Mouse (Mus musculus): Measurements from ENCODE around the gene Nod1. TPM values are rescaled to one million over a fixed set of nuclear protein-coding genes. Genes with fewer than 3 reads are reported as not detected.

Gene Nod1
- polyA plus RNA-seq, 1 experiment from 2014 or later = 3.3 TPM

GRCm38 (mm10) chr6:54883424-54883823 lies 89.0 kb downstream of the Nod1 start:
- H3K27me3 ChIP-seq (ENCODE audit: insufficient read depth, low read length) = no peaks in the 10 kb centered on the region

GRCm38 (mm10) chr6:54880086-54880485 lies 92.3 kb downstream of the Nod1 start:
- no peak overlapping the region for H3K27ac ChIP-seq (ENCODE audit: low read depth)
- WGBS (ENCODE audit: insufficient replicate concordance) = 90% methylated on average over 4 of the region's 4 CpGs
- no peaks in the 10 kb centered on the region for H3K4me1 ChIP-seq (ENCODE audit: insufficient read depth)
- DNase-seq = no peak
- H3K9ac ChIP-seq (replicated peaks) = no peak overlapping the region
- no peak overlapping the region for H3K4me3 ChIP-seq (ENCODE audit: low read depth, low read length)
- H3K4me2 ChIP-seq (ENCODE audit: low read depth, low read length) = no peak overlapping the region
- no peak for TF ChIP-seq EP300 (IDR thresholded peaks at IDR 0.05; ENCODE audit: low read depth)
- TF ChIP-seq CTCF (IDR thresholded peaks at IDR 0.05; ENCODE audit: low read depth) = no peak
- no peak for ATAC-seq
- no peaks in the 10 kb centered on the region; the same call in 1 of the 2 replicates for H3K36me3 ChIP-seq (replicated peaks; ENCODE audit: insufficient read depth, low read length)
- no peaks in the 10 kb centered on the region for H3K27me3 ChIP-seq (ENCODE audit: insufficient read depth, low read length)
- H3K9me3 ChIP-seq (ENCODE audit: low read length) = no peaks in the 10 kb centered on the region

More at GRCm38 (mm10) chr6:54883424-54883823, 89.0 kb downstream of the Nod1 start:
- H3K4me2 ChIP-seq (ENCODE audit: low read depth, low read length) = no peak overlapping the region
- no peak overlapping the region for H3K9ac ChIP-seq (replicated peaks)
- no peaks in the 10 kb centered on the region for H3K9me3 ChIP-seq (ENCODE audit: low read length)
- TF ChIP-seq EP300 (IDR thresholded peaks at IDR 0.05; ENCODE audit: low read depth) (no peak), CTCF (IDR thresholded peaks at IDR 0.05; ENCODE audit: low read depth) (no peak)
- no peaks in the 10 kb centered on the region for H3K4me1 ChIP-seq (ENCODE audit: insufficient read depth)
- H3K27ac ChIP-seq (ENCODE audit: low read depth) = no peak overlapping the region
- H3K36me3 ChIP-seq (replicated peaks; ENCODE audit: insufficient read depth, low read length) = peaks cover 1% of the 10 kb centered on the region
- ATAC-seq (0 out of 2 replicates have a peak, but pooled peaks have one; percentile 35), DNase-seq (no peak)
- H3K4me3 ChIP-seq (ENCODE audit: low read depth, low read length) = no peak overlapping the region
- 61% methylated on average over 2 of the region's 2 CpGs for WGBS (ENCODE audit: insufficient replicate concordance)

GRCm38 (mm10) chr6:54878546-54878945 lies 93.9 kb downstream of the Nod1 start:
- Histone ChIP-seq H3K4me1 (ENCODE audit: insufficient read depth) (no peaks in the 10 kb centered on the region), H3K27me3 (ENCODE audit: insufficient read depth, low read length) (no peaks in the 10 kb centered on the region), H3K4me2 (ENCODE audit: low read depth, low read length) (no peak overlapping the region), H3K27ac (ENCODE audit: low read depth) (no peak overlapping the region), H3K9me3 (ENCODE audit: low read length) (no peaks in the 10 kb centered on the region), H3K4me3 (ENCODE audit: low read depth, low read length) (no peak overlapping the region), H3K36me3 (replicated peaks; ENCODE audit: insufficient read depth, low read length) (no peaks in the 10 kb centered on the region; the same call in 1 of the 2 replicates), H3K9ac (replicated peaks) (no peak overlapping the region)
- DNase-seq (no peak), ATAC-seq (no peak)
- TF ChIP-seq CTCF (IDR thresholded peaks at IDR 0.05; ENCODE audit: low read depth) (no peak), EP300 (IDR thresholded peaks at IDR 0.05; ENCODE audit: low read depth) (no peak)

- H3K9me3 ChIP-seq (ENCODE audit: low read length) = no peaks in the 10 kb centered on the region
- no peaks in the 10 kb centered on the region for H3K27me3 ChIP-seq (ENCODE audit: insufficient read depth, low read length)
- H3K4me2 ChIP-seq (ENCODE audit: low read depth, low read length) = no peak overlapping the region
- no peak overlapping the region for H3K9ac ChIP-seq (replicated peaks)
- no peak overlapping the region for H3K27ac ChIP-seq (ENCODE audit: low read depth)
- H3K4me1 ChIP-seq (ENCODE audit: insufficient read depth) = no peaks in the 10 kb centered on the region
- H3K36me3 ChIP-seq (replicated peaks; ENCODE audit: insufficient read depth, low read length) = peaks cover 2% of the 10 kb centered on the region; the same call in 1 of the 2 replicates
- no peak overlapping the region for H3K4me3 ChIP-seq (ENCODE audit: low read depth, low read length)
- DNase-seq = no peak
- no peak for ATAC-seq
- TF ChIP-seq EP300 (IDR thresholded peaks at IDR 0.05; ENCODE audit: low read depth) (no peak), CTCF (IDR thresholded peaks at IDR 0.05; ENCODE audit: low read depth) (no peak)
- WGBS (ENCODE audit: insufficient replicate concordance) = 64% methylated on average over 3 of the region's 3 CpGs
Observed at GRCm38 (mm10) chr6:54877651-54878050, 94.8 kb downstream of the Nod1 start.

GRCm38 (mm10) chr6:54876782-54877181 lies 95.6 kb downstream of the Nod1 start:
- Histone ChIP-seq H3K9ac (replicated peaks) (no peak overlapping the region), H3K27me3 (ENCODE audit: insufficient read depth, low read length) (no peaks in the 10 kb centered on the region), H3K4me1 (ENCODE audit: insufficient read depth) (no peaks in the 10 kb centered on the region), H3K4me2 (ENCODE audit: low read depth, low read length) (no peak overlapping the region), H3K27ac (ENCODE audit: low read depth) (no peak overlapping the region), H3K9me3 (ENCODE audit: low read length) (no peaks in the 10 kb centered on the region), H3K4me3 (ENCODE audit: low read depth, low read length) (no peak overlapping the region), H3K36me3 (replicated peaks; ENCODE audit: insufficient read depth, low read length) (peaks cover 4% of the 10 kb centered on the region; the same call in 1 of the 2 replicates)
- DNase-seq = no peak
- WGBS (ENCODE audit: insufficient replicate concordance) = 38% methylated on average over 5 of the region's 5 CpGs
- TF ChIP-seq EP300 (IDR thresholded peaks at IDR 0.05; ENCODE audit: low read depth) (no peak), CTCF (IDR thresholded peaks at IDR 0.05; ENCODE audit: low read depth) (no peak)
- no peak for ATAC-seq

Other genes starting within 250 kb of the Nod1 start
- gene Znrf2, start 155.7 kb downstream of the Nod1 start, polyA plus RNA-seq (2015; fragmentation: Nextera tagmentation; extraction: Ambion mirVana) = 4.4 and 4.9 TPM in 2 replicates
- gene Ggct, start 20.3 kb upstream of the Nod1 start, polyA plus RNA-seq (2015; fragmentation: Nextera tagmentation; extraction: Ambion mirVana) = 9.2 and 10.7 TPM in 2 replicates
- gene Gars, start 65.4 kb upstream of the Nod1 start, polyA plus RNA-seq (2015; fragmentation: Nextera tagmentation; extraction: Ambion mirVana) = 49.1 and 57.4 TPM in 2 replicates
- not detected in 2 replicates for gene Crhr2, start 160.4 kb upstream of the Nod1 start, polyA plus RNA-seq (2015; fragmentation: Nextera tagmentation; extraction: Ambion mirVana)
- 9.8 and 18.7 TPM in 2 replicates for gene Inmt, start 202.4 kb upstream of the Nod1 start, polyA plus RNA-seq (2015; fragmentation: Nextera tagmentation; extraction: Ambion mirVana)
- 1.0 and 1.7 TPM in 2 replicates for gene Mindy4, start 230.8 kb upstream of the Nod1 start, polyA plus RNA-seq (2015; fragmentation: Nextera tagmentation; extraction: Ambion mirVana)